Mouse (Mus musculus): ENCODE measurements around the gene Slc35e3.

Slc35e3 gene

GRCm38 (mm10) chr10:117697561-117698115 is 48.5 kb downstream of the Slc35e3 start:
- no peak for DNase-seq (ENCODE audit: low spot score in 2 of 2)

- DNase-seq (ENCODE audit: low spot score in 2 of 2): no peak
Observed at GRCm38 (mm10) chr10:117696827-117697560, 49.2 kb downstream of the Slc35e3 start.

DNA sequence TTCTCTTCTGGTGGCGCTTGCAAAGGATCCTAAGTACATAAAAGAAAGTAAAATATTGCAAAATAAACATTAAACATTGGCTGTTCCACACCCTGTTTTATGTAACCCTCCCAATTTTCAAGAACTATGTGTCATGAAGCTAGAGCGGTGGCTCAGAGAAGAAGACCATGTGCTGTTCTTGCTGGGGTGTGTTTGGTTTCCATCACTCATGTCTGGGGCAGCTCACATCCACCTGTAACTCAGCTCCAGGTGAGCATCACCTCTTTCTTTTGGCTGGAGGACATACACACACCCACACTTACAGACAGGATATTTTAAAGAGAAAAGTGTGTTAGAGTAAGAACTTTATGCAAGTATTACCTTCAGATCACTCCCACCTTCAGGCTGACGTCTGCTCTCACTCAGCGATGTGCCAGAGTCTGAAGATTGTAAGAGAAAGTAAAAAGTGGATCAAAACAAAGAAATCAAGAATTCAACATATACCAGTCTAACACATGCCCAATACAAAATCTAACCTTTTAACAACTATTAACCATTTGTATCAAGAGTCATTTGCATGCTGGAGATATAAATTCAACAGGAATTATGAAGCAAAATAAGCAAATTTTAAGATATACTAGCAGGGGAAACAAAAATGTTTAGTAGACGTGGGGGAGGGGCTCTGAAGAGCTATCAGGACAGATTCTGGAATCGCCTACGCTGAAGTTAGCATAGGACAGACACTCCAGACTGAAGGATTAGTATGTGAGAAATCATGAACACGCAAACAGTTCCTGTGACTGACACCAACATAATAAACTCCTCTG is 49.9 kb downstream of the Slc35e3 start:
- DNase-seq (ENCODE audit: low spot score in 2 of 2): no peak

DNA sequence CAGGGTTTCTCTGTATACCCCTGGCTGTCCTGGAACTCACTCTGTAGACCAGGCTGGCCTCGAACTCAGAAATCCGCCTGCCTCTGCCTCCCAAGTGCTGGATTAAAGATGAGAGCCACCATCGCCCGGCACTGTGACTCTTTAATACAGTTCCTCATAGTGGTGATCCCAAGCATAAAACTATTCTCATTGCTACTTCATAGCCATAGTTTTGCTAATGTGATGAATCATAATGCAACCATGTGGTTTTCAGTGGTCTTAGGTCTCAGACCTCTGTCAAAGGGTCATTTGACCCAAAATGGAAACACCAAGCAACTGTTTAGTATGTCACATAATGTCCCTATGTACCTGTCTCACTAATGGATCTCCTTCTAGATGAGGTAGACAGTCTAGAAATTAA is 50.6 kb downstream of the Slc35e3 start:
- DNase-seq (ENCODE audit: low spot score in 2 of 2): no peak

GRCm38 (mm10) chr10:117695027-117695426 is 51.1 kb downstream of the Slc35e3 start:
- DNase-seq (ENCODE audit: low spot score in 2 of 2): no peak

GRCm38 (mm10) chr10:117694255-117694953 is 51.8 kb downstream of the Slc35e3 start:
- DNase-seq (ENCODE audit: low spot score in 2 of 2): no peak

- DNase-seq (ENCODE audit: low spot score in 2 of 2): no peak
Observed at GRCm38 (mm10) chr10:117692953-117693352, 53.2 kb downstream of the Slc35e3 start.

DNA sequence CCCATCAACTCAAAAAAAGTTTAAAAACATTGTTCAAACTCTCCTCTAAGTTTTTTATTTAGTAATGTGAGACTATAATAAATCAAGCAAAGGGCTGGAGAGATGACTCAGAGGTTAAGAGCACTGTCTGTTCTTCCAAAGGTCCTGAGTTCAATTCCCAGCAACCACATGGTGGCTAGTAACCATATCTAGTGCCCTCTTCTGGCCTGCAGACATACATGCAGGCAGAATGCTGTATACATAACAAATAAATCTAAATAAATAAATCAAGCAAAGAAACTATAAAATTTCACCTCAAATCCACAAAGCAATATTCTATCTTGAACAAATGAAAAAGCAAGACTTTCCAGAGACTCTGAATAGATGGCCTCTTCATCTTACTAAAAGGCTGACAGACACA is 54.0 kb downstream of the Slc35e3 start:
- DNase-seq (ENCODE audit: low spot score in 2 of 2): no peak

DNA sequence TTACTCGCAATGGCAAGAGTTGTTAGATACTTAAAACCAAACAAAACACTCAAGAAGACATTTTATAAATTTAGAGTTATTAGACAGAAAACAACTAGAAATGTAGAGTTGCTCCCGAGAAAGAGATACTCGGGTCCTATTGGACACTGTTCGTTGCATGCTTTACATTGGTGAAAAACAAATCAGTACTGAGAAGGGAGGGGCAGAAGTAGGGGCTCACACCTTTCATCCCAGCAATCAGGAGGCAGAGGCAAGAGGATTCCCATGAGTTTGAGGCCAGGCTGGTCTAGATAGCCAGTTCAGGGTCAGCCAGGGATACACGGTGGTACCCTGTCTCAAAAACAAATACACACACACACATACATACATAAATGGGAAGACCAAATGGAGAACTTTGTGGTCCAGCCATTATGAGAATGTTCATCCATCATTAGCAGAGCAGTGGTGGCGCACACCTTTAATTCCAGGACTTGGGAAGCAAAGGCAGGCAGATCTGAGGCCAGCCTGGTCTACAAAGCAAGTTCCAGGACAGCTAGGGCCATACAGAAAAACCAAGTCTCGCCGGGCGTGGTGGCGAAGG is 54.7 kb downstream of the Slc35e3 start:
- no peak for DNase-seq (ENCODE audit: low spot score in 2 of 2)

GRCm38 (mm10) chr10:117690770-117691296 is 55.3 kb downstream of the Slc35e3 start:
- no peak for DNase-seq (ENCODE audit: low spot score in 2 of 2)

DNA sequence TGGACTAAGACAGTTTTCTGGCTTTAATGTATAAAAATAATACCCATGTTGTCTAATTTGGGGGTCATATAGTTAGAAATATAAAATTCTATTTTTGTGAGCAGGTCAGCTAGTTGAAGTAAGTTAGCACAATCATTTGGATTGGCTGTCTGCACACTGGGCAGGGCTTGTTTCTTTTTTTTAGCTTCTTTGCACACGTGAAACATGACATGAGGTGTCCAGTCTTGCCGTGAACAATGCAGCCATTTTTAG is 56.1 kb downstream of the Slc35e3 start:
- DNase-seq (ENCODE audit: low spot score in 2 of 2): no peak

- DNase-seq (ENCODE audit: low spot score in 2 of 2): no peak
Observed at GRCm38 (mm10) chr10:117689297-117690100, 56.7 kb downstream of the Slc35e3 start.

DNA sequence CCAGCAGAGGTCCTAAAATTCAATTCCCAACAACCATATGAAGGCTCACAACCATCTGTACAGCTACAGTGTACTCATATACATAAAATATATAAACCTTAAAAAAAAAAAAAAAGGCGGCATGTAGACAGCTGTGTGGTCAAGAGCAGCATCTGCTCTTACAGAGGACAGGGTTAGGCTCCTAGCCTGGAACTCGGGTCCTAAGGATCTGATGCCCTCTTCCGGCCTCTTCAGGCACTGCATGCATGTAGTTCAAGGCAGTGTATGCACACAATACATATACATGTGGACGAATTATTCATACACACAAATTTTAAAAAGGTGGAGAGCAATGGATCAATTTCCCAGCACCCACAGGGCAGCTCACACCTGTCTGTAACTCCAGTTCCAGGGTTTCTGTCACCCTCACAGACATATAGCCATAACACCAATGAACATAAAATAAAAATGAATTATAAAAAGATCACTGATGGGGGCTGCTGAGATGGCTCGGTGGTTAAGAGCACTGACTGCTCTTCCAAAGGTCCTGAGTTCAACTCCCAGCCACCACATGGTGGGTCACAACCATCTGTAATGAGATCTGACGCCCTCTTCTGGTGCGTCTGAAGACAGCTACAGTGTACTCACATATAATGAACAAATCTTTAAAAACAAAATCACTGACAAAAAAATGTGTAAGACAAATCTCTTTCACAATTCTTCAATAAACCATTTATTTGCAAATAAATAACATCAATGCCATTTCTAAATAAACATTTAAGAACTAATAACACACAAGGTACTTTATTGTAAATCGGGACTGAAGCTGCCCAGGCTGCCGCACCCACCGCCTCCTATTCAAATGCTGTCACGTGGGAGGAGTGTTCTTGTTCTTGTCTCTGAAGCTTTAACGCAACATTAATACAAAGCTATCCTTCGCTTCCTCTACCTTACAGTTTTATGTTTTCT is 57.7 kb downstream of the Slc35e3 start:
- DNase-seq (ENCODE audit: low spot score in 2 of 2): no peak

DNA sequence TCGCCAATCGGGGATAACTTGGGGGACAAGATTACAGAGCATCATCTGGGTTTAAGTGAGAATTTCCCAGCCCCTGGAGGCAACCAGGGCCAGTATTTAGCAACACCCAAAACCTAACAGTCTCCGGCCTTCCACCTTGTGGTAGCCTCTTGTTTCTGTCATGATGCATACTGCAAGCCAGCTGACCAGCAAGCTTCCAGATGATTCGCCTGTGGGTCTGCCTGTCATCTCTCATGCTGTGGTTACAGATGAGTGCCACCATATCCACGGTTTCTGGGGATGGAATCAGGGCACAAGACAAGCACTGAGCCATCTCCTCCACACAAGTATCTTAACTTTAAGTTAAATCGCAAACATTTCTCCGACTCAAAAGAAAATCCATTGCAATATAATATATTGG is 58.6 kb downstream of the Slc35e3 start:
- DNase-seq (ENCODE audit: low spot score in 2 of 2): no peak

GRCm38 (mm10) chr10:117687018-117687417 is 59.1 kb downstream of the Slc35e3 start:
- no peak for DNase-seq (ENCODE audit: low spot score in 2 of 2)

- no peak for DNase-seq (ENCODE audit: low spot score in 2 of 2)
Observed at GRCm38 (mm10) chr10:117685849-117686591, 60.1 kb downstream of the Slc35e3 start.

GRCm38 (mm10) chr10:117685171-117685848 is 60.9 kb downstream of the Slc35e3 start:
- DNase-seq (ENCODE audit: low spot score in 2 of 2): no peak

- no peak for DNase-seq (ENCODE audit: low spot score in 2 of 2)
Observed at GRCm38 (mm10) chr10:117684298-117685170, 61.6 kb downstream of the Slc35e3 start.
